Mouse (Mus musculus) Patski (cell line): ENCODE data around the gene Mgst2. TPM values are rescaled to one million over a fixed set of nuclear protein-coding genes. Genes with fewer than 3 reads are reported as not detected.

ENCODE experiments used
- ATAC-seq: fragments of 100-300 bp; one replicate; pipeline ENCODE4 v1.8.0; 2021
- CTCF ChIA-PET: fragments of 350-600 bp; sonication (Branson Sonifier 250); formaldehyde crosslinking; loops from one replicate; lab custom pipeline; 2022; ENCODE audit warnings: inconsistent platforms; lab: Charles Lee
- POLR2A ChIA-PET: fragments of 350-600 bp; sonication (Branson Sonifier 250); formaldehyde crosslinking; loops from one replicate; lab custom pipeline; 2022; ENCODE audit warnings: antibody characterized with exemption, inconsistent platforms; lab: Charles Lee
- DNase-seq: peaks from one replicate; pipeline ENCODE4 v3.0.0-alpha.2; 2011; ENCODE audit warnings: low read depth, low spot score
- H3K27me3 ChIP-seq: fragments of 371-371 bp; one replicate; pipeline ENCODE4 v1.5.1; 2021
- CTCF ChIP-seq: fragments of 100-300 bp; IDR thresholded peaks from one replicate; pipeline ENCODE4 v1.5.1; 2021
- in situ Hi-C: fragments of 300-500 bp; cut with MboI; formaldehyde crosslinking; loops from 3 replicates; pipeline ENCODE4 v1.11.1; 2018; ENCODE audit warnings: low pct_unique_long_range_greater_than_20kb, mixed read lengths
- polyA plus RNA-seq: library from polyadenylated mRNA; unstranded; gene quantifications from one replicate; pipeline ENCODE4 v1.2.3, GENCODE M21; 2021

The Mgst2 gene
- polyA plus RNA-seq, 1 experiment from 2014 or later: 118 TPM

GRCm38 (mm10) chr3:51694576-51694975, 34.4 kb downstream of the Mgst2 start:
- ChIA-PET POLR2A (no interaction called here), CTCF (interaction anchor here (1.3 kb wide), 1 partner anchor 10 kb away, joined by 3 read pairs; no protein-coding TSS in a partner anchor)
- H3K27me3 ChIP-seq: no peaks in the 10 kb centered on the region
- DNase-seq (no peak), ATAC-seq (no peak)
- TF ChIP-seq CTCF: no peak
- in situ Hi-C loops: no loop called here

GRCm38 (mm10) chr3:51695713-51696112, 35.6 kb downstream of the Mgst2 start:
- CTCF ChIA-PET: interaction anchor here (0.8 kb wide), 1 partner anchor 500 kb away, joined by 3 read pairs; no protein-coding TSS in a partner anchor
- in situ Hi-C loops: no loop called here
- POLR2A ChIA-PET: no interaction called here
- TF ChIP-seq CTCF: no peak
- no peak for ATAC-seq
- no peak for DNase-seq
- H3K27me3 ChIP-seq: no peaks in the 10 kb centered on the region

- no peaks in the 10 kb centered on the region for H3K27me3 ChIP-seq
- in situ Hi-C loops: no loop called here
- CTCF ChIA-PET: interaction anchor here (1.0 kb wide), 1 partner anchor 313 kb away, joined by 3 read pairs; no protein-coding TSS in a partner anchor
- POLR2A ChIA-PET: no interaction called here
- no peak for DNase-seq
- no peak for TF ChIP-seq CTCF
- no peak for ATAC-seq
Observed at GRCm38 (mm10) chr3:51697931-51698330, 37.8 kb downstream of the Mgst2 start.

- in situ Hi-C loops: no loop called here
- H3K27me3 ChIP-seq: no peaks in the 10 kb centered on the region
- ChIA-PET POLR2A (no interaction called here), CTCF (interaction anchor here (1.3 to 2.1 kb wide), 4 partner anchors 8 to 25 kb away, joined by 3 to 8 read pairs (median 5); no protein-coding TSS in a partner anchor)
- no peak for ATAC-seq
- DNase-seq: no peak
- TF ChIP-seq CTCF: no peak
Observed at GRCm38 (mm10) chr3:51700123-51700522, 40.0 kb downstream of the Mgst2 start.

GRCm38 (mm10) chr3:51700731-51701280, 40.6 kb downstream of the Mgst2 start:
- CTCF ChIA-PET: interaction anchor here (0.9 to 2.1 kb wide), 8 partner anchors 10 to 497 kb away, joined by 3 to 8 read pairs (median 4); no protein-coding TSS in a partner anchor
- POLR2A ChIA-PET: interaction anchor here (0.6 to 0.7 kb wide), 3 partner anchors 10 to 319 kb away, joined by 3 to 4 read pairs (median 3); no protein-coding TSS in a partner anchor
- H3K27me3 ChIP-seq: no peaks in the 10 kb centered on the region
- ATAC-seq: no peak
- in situ Hi-C loops: no loop called here
- no peak for TF ChIP-seq CTCF
- no peak for DNase-seq

- no peak for DNase-seq
- no peaks in the 10 kb centered on the region for H3K27me3 ChIP-seq
- peak; percentile 38 for ATAC-seq
- TF ChIP-seq CTCF: peak; percentile 82
- in situ Hi-C loops: no loop called here
- POLR2A ChIA-PET: interaction anchor here (0.6 to 0.7 kb wide), 3 partner anchors 9 to 319 kb away, joined by 3 to 4 read pairs (median 3); no protein-coding TSS in a partner anchor
- CTCF ChIA-PET: interaction anchor here (0.9 to 2.1 kb wide), 7 partner anchors 10 to 496 kb away, joined by 3 to 8 read pairs (median 4); no protein-coding TSS in a partner anchor
Observed at GRCm38 (mm10) chr3:51701281-51701751, 41.2 kb downstream of the Mgst2 start.

- no peak for ATAC-seq
- ChIA-PET POLR2A (no interaction called here), CTCF (interaction anchor here (1.5 kb wide), 1 partner anchor 37 kb away, joined by 7 read pairs; no protein-coding TSS in a partner anchor)
- no peaks in the 10 kb centered on the region for H3K27me3 ChIP-seq
- TF ChIP-seq CTCF: no peak
- no peak for DNase-seq
- in situ Hi-C loops: no loop called here
Observed at GRCm38 (mm10) chr3:51701950-51702349, 41.8 kb downstream of the Mgst2 start.

DNA sequence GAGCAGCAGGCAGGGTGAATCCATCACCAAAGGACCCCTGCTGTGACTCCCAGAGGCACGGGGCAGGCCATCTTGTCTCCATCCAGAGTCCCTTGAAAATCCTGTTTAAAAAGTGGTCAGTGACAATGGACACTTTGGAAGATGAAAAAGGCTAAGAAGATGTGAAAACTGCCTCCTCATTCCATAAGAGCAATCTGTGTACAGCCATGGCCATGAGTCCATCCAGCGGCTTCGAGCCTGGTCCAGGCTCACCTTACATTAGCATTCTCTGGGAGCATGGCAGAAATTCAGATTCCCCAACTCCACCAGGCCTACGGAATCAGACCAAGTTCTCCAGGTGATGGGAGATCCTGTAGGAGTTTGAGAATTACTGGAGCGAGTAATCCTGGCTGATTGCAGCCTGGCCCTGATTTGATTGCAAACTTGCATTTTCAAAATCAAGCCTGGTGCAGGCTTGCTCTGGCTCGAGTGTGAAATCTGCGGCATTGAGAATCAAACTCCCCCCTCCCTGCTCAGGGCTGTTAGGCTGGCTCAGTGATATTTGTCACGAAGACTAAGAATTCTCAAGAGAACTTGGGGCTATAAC, 42.6 kb downstream of the Mgst2 start:
- CTCF ChIA-PET: no interaction called here
- in situ Hi-C loops: no loop called here

GRCm38 (mm10) chr3:51703478-51703877, 43.3 kb downstream of the Mgst2 start:
- H3K27me3 ChIP-seq: no peaks in the 10 kb centered on the region
- no peak for TF ChIP-seq CTCF
- no peak for ATAC-seq
- DNase-seq: no peak
- in situ Hi-C loops: no loop called here
- POLR2A ChIA-PET: no interaction called here
- CTCF ChIA-PET: no interaction called here

More for the DNA sequence above, 42.6 kb downstream of the Mgst2 start:
- no peak for TF ChIP-seq CTCF
- DNase-seq (no peak), ATAC-seq (no peak)
- no peaks in the 10 kb centered on the region for H3K27me3 ChIP-seq
- POLR2A ChIA-PET: no interaction called here

GRCm38 (mm10) chr3:51705220-51705619, 45.1 kb downstream of the Mgst2 start:
- no peaks in the 10 kb centered on the region for H3K27me3 ChIP-seq
- no peak for TF ChIP-seq CTCF
- ChIA-PET POLR2A (no interaction called here), CTCF (interaction anchor here (0.7 to 2.1 kb wide), 7 partner anchors 11 to 34 kb away, joined by 3 to 6 read pairs (median 4); no protein-coding TSS in a partner anchor)
- ATAC-seq: no peak
- no peak for DNase-seq
- in situ Hi-C loops: no loop called here
